Mouse (Mus musculus): ENCODE measurements around the gene Tctn3. TPM values are rescaled to one million over a fixed set of nuclear protein-coding genes. Genes with fewer than 3 reads are reported as not detected.
A peak's percentile ranks its signal among the peaks of the same experiment; 100 is the strongest.
"Not testable (repeated sequence)": the region's sequence is repeated elsewhere in the genome, so short reads cannot be mapped to it uniquely, and the experiment has no call there.

The Tctn3 gene
- polyA plus RNA-seq, 1 experiment, result 16.4 TPM

- DNase-seq, result no peak
- Histone ChIP-seq H3K4me3 (replicated peaks; ENCODE audit: insufficient read depth, low read depth, low read length) (no peak overlapping the region), H3K27me3 (ENCODE audit: control insufficient read depth, insufficient read depth, low read length) (no peaks in the 10 kb centered on the region), H3K27ac (ENCODE audit: insufficient read depth, low read length) (no peak overlapping the region; the same call in 1 of the 2 replicates), H3K4me1 (ENCODE audit: control insufficient read depth, insufficient read depth, low read length) (no peaks in the 10 kb centered on the region)
- no peak for TF ChIP-seq POLR2A (IDR thresholded peaks at IDR 0.05; ENCODE audit: borderline replicate concordance, insufficient read depth, low read length)
- no peak for TF ChIP-seq CTCF (IDR thresholded peaks at IDR 0.05; ENCODE audit: borderline replicate concordance, insufficient read depth, low read depth, low read length)
- 83% methylated on average over 4 of the region's 4 CpGs for WGBS
Measured at GRCm38 (mm10) chr19:40637091-40637490, 25.1 kb upstream of the Tctn3 start.

GRCm38 (mm10) chr19:40633144-40633543 lies 21.1 kb upstream of the Tctn3 start:
- WGBS, result 49% methylated on average over 1 of the region's 1 CpGs
- TF ChIP-seq POLR2A (IDR thresholded peaks at IDR 0.05; ENCODE audit: borderline replicate concordance, insufficient read depth, low read length), result no peak
- TF ChIP-seq CTCF (IDR thresholded peaks at IDR 0.05; ENCODE audit: borderline replicate concordance, insufficient read depth, low read depth, low read length), result no peak
- no peak overlapping the region for H3K4me3 ChIP-seq (replicated peaks; ENCODE audit: insufficient read depth, low read depth, low read length)
- H3K4me1 ChIP-seq (ENCODE audit: control insufficient read depth, insufficient read depth, low read length), result no peaks in the 10 kb centered on the region
- no peak for DNase-seq
- no peak overlapping the region for H3K27ac ChIP-seq (ENCODE audit: insufficient read depth, low read length)
- H3K27me3 ChIP-seq (ENCODE audit: control insufficient read depth, insufficient read depth, low read length), result no peaks in the 10 kb centered on the region

DNA sequence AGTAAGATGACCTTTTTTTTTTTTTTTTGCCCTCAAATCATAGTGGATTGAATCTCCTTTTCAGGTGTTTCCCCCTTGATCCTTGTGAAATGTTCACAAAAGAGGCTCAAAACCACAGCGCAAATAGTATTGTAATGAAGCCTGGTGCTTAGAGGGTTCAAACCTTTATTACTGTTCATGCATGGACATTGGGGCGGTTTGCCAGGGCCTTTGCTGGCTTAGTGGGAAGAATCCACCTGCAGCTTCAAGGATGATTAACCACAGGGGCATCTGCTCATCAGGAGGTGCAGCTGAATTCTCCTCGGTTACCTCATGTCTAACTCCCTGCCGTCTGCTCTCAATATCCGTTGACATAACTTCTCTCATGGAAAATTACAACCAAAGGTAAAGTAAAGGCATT lies 20.6 kb upstream of the Tctn3 start:
- H3K27me3 ChIP-seq (ENCODE audit: control insufficient read depth, insufficient read depth, low read length), result no peaks in the 10 kb centered on the region
- 26% methylated on average over 5 of the region's 5 CpGs for WGBS
- TF ChIP-seq POLR2A (IDR thresholded peaks at IDR 0.05; ENCODE audit: borderline replicate concordance, insufficient read depth, low read length), result no peak

DNA sequence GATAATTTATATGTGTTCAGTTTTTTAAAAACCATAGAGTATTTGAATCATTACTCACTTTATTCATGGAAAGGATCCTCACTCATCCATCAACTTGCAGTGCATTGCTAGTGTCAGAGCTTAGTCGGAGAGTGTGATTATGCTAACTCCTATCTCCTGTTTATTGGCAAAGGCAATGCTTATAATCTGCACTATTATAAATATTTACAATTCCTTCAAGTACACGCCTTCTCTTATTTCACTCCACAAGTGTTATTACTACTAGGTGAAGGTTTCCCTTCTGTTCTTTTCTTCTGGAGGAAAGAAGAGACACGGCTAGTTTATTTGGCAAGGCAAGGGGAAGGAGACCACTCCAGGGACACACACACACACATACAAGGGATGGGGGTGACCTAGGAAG lies 20.2 kb upstream of the Tctn3 start:
- TF ChIP-seq CTCF (IDR thresholded peaks at IDR 0.05; ENCODE audit: borderline replicate concordance, insufficient read depth, low read depth, low read length), result no peak
- TF ChIP-seq POLR2A (IDR thresholded peaks at IDR 0.05; ENCODE audit: borderline replicate concordance, insufficient read depth, low read length), result no peak
- H3K4me3 ChIP-seq (replicated peaks; ENCODE audit: insufficient read depth, low read depth, low read length), result no peak overlapping the region
- DNase-seq, result no peak
- WGBS, result 91% methylated on average over 3 of the region's 3 CpGs
- H3K27me3 ChIP-seq (ENCODE audit: control insufficient read depth, insufficient read depth, low read length), result no peaks in the 10 kb centered on the region
- H3K27ac ChIP-seq (ENCODE audit: insufficient read depth, low read length), result no peak overlapping the region
- no peaks in the 10 kb centered on the region for H3K4me1 ChIP-seq (ENCODE audit: control insufficient read depth, insufficient read depth, low read length)

More for the DNA sequence above, 20.6 kb upstream of the Tctn3 start:
- Histone ChIP-seq H3K4me1 (ENCODE audit: control insufficient read depth, insufficient read depth, low read length) (no peaks in the 10 kb centered on the region), H3K27ac (ENCODE audit: insufficient read depth, low read length) (no peak overlapping the region), H3K4me3 (replicated peaks; ENCODE audit: insufficient read depth, low read depth, low read length) (no peak overlapping the region)
- peak; percentile 32 to 51 for DNase-seq

DNA sequence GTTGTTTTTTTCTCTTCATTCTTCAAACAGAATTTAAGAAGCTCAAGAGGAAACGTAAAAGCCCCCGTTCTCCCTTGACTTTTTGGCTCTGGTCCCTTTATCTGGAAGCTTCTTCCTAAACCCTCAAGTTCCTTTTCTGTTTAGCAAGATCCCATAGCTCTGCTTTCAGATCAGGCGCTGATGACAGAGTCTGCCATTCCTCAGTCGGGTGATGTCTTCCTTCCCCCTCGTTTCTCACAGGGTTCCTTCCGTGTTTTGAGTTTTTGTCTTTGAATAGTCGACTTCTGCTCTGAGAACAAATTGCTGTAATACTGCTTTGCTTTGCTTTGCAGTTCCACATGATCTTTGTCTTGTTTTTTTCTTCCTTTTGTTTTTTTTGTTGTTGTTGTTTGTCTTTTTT lies 18.6 kb upstream of the Tctn3 start:
- Histone ChIP-seq H3K27me3 (ENCODE audit: control insufficient read depth, insufficient read depth, low read length) (no peaks in the 10 kb centered on the region), H3K4me1 (ENCODE audit: control insufficient read depth, insufficient read depth, low read length) (no peaks in the 10 kb centered on the region), H3K4me3 (replicated peaks; ENCODE audit: insufficient read depth, low read depth, low read length) (no peak overlapping the region), H3K27ac (ENCODE audit: insufficient read depth, low read length) (no peak overlapping the region)
- no peak for DNase-seq
- TF ChIP-seq POLR2A (IDR thresholded peaks at IDR 0.05; ENCODE audit: borderline replicate concordance, insufficient read depth, low read length) (no peak), CTCF (IDR thresholded peaks at IDR 0.05; ENCODE audit: borderline replicate concordance, insufficient read depth, low read depth, low read length) (no peak)
- WGBS, result 81% methylated on average over 7 of the region's 7 CpGs

DNA sequence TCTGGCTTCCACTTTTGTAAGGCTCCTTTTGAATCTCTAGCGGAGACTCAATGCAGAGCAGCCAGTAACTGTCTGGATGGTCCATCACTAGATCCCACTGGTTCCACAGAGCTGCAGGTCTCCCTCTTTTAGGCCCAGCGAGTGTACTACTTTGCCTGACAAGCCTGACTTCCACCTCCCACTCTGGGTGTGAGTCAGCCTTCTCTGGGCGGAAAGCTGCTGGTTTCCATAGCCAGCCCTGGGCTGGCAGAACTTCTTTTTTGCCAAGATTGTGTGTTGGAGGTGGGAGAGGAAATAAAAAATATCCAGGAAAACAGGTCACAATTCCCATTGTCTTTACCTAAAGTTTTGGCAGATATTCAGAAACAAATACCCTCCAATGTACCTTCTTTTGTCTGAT lies 18.1 kb upstream of the Tctn3 start:
- 80% methylated on average over 3 of the region's 3 CpGs for WGBS
- DNase-seq, result no peak
- Histone ChIP-seq H3K4me1 (ENCODE audit: control insufficient read depth, insufficient read depth, low read length) (no peaks in the 10 kb centered on the region), H3K27me3 (ENCODE audit: control insufficient read depth, insufficient read depth, low read length) (no peaks in the 10 kb centered on the region), H3K4me3 (replicated peaks; ENCODE audit: insufficient read depth, low read depth, low read length) (no peak overlapping the region), H3K27ac (ENCODE audit: insufficient read depth, low read length) (no peak overlapping the region)
- TF ChIP-seq POLR2A (IDR thresholded peaks at IDR 0.05; ENCODE audit: borderline replicate concordance, insufficient read depth, low read length) (no peak), CTCF (IDR thresholded peaks at IDR 0.05; ENCODE audit: borderline replicate concordance, insufficient read depth, low read depth, low read length) (no peak)

DNA sequence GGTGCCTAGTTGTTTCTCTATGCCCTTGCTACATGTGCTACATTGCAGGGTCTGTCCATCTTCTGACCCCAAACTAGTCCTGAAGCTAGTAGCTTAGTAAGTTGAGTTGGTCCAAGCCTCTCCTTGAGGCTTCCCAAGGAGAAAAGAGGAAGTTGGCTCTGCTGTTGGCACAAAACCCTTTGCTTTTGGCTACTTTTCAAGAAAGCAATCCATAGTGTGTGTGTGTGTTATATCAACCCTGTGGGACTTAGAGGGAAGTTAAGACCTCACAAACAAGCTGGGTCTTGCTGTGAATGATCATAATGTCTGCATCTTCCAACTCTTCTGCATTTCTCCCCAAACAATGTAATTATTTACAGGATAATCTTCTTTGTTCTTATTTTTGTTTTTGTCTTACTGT lies 16.9 kb upstream of the Tctn3 start:
- DNase-seq, result no peak
- Histone ChIP-seq H3K4me3 (replicated peaks; ENCODE audit: insufficient read depth, low read depth, low read length) (no peak overlapping the region), H3K4me1 (ENCODE audit: control insufficient read depth, insufficient read depth, low read length) (no peaks in the 10 kb centered on the region), H3K27ac (ENCODE audit: insufficient read depth, low read length) (no peak overlapping the region), H3K27me3 (ENCODE audit: control insufficient read depth, insufficient read depth, low read length) (no peaks in the 10 kb centered on the region)
- TF ChIP-seq CTCF (IDR thresholded peaks at IDR 0.05; ENCODE audit: borderline replicate concordance, insufficient read depth, low read depth, low read length) (no peak), POLR2A (IDR thresholded peaks at IDR 0.05; ENCODE audit: borderline replicate concordance, insufficient read depth, low read length) (no peak)

DNA sequence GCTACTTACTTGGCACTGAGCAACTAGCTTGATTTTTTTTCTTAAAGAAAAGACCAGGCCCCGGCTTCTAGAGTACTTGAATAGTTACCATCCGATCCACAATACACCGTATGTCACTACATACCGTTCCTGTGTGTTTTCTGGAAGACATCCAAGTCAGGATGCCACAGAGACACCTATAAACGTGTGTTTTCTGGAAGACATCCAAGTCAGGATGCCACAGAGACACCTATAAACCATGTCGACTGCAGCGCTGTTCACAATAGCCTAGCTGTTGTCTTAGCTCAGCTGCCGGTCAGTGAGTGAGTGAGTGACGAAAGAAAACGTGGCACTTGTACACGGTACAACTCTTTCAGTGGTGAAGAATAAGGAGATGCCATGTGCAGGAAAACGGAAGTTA lies 13.9 kb upstream of the Tctn3 start:
- TF ChIP-seq POLR2A (IDR thresholded peaks at IDR 0.05; ENCODE audit: borderline replicate concordance, insufficient read depth, low read length) (no peak), CTCF (IDR thresholded peaks at IDR 0.05; ENCODE audit: borderline replicate concordance, insufficient read depth, low read depth, low read length) (no peak)
- Histone ChIP-seq H3K27ac (ENCODE audit: insufficient read depth, low read length) (no peak overlapping the region), H3K27me3 (ENCODE audit: control insufficient read depth, insufficient read depth, low read length) (no peaks in the 10 kb centered on the region; the same call in 1 of the 2 replicates), H3K4me3 (replicated peaks; ENCODE audit: insufficient read depth, low read depth, low read length) (no peak overlapping the region), H3K4me1 (ENCODE audit: control insufficient read depth, insufficient read depth, low read length) (no peaks in the 10 kb centered on the region)
- 64% methylated on average over 12 of the region's 12 CpGs for WGBS
- no peak for DNase-seq

DNA sequence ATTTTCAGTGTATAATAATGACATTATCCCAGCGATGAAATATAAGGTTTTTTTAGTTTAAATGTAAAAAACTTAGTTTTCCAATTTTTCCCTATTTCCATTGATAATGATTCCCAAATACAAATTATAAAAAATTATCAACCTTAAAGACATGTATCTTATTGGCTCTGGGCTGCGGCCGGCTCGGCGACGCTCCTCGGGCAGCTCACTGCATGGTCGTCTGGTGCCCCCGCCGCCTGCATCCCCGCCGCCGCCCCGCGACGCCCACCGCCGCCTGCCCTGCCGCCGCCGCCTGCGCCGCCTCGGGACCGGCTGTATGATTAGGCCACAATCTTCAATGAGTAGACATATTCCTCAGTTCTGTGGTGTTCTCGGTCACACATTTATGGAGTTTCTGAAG lies 9.6 kb upstream of the Tctn3 start:
- DNase-seq; H3K27ac ChIP-seq (ENCODE audit: insufficient read depth, low read length); H3K4me3 ChIP-seq (replicated peaks; ENCODE audit: insufficient read depth, low read depth, low read length); H3K4me1 ChIP-seq (ENCODE audit: control insufficient read depth, insufficient read depth, low read length); H3K27me3 ChIP-seq (ENCODE audit: control insufficient read depth, insufficient read depth, low read length): not testable (repeated sequence)
- WGBS, result 62% methylated on average over 8 of the region's 26 CpGs

Data from cerebellum, adult 2 months (tissue).